Mouse (Mus musculus) olfactory bulb, adult 2 months (tissue): ENCODE results near the gene Rpl28.

Experiments
- CTCF ChIP-seq: fragments of 200-500 bp; IDR thresholded peaks from 2 replicates; pipeline ENCODE4 v1.5.1; 2012; ENCODE audit warnings: low read depth, mild to moderate bottlenecking, low read length, moderate library complexity; ENCODE audit not compliant: insufficient read depth
- POLR2A ChIP-seq: fragments of 200-500 bp; IDR thresholded peaks from 2 replicates; pipeline ENCODE4 v1.6.1; 2012; ENCODE audit warnings: mild to moderate bottlenecking, low read depth, low read length, moderate library complexity; ENCODE audit not compliant: insufficient read depth

- TF ChIP-seq CTCF (no peak), POLR2A (no peak)
Observed at GRCm38 (mm10) chr7:4746326-4746980, 46.2 kb upstream of the Rpl28 start.
